Mouse (Mus musculus) embryonic facial prominence, embryonic 12.5 days (tissue): ENCODE data around the gene Cacng5. TPM values are rescaled to one million over a fixed set of nuclear protein-coding genes. Genes with fewer than 3 reads are reported as not detected.

ENCODE experiments used
- ATAC-seq: fragments of 200-750 bp; cut with Nextera tagmentation; 2 replicates; pipeline ENCODE4 v1.8.0; 2017; ENCODE audit not compliant: insufficient number of reproducible peaks, insufficient read depth, low FRiP score, low TSS enrichment
- H3K27ac ChIP-seq: fragments of 300-500 bp; sonication (generic); 2 replicates; pipeline ENCODE4 v1.5.1; 2016; ENCODE audit warnings: mild to moderate bottlenecking
- H3K27me3 ChIP-seq: fragments of 300-500 bp; sonication (generic); 2 replicates; pipeline ENCODE4 v1.6.1; 2016; ENCODE audit warnings: mild to moderate bottlenecking, moderate library complexity
- H3K36me3 ChIP-seq: fragments of 300-500 bp; sonication (generic); 2 replicates; pipeline ENCODE4 v1.6.1; 2016; ENCODE audit warnings: mild to moderate bottlenecking
- H3K4me1 ChIP-seq: fragments of 300-500 bp; sonication (generic); 2 replicates; pipeline ENCODE4 v1.6.1; 2016
- H3K4me2 ChIP-seq: fragments of 300-500 bp; sonication (generic); replicated peaks from 2 replicates; pipeline ENCODE4 v1.6.1; 2016; ENCODE audit warnings: mild to moderate bottlenecking, moderate library complexity
- H3K4me3 ChIP-seq: fragments of 300-500 bp; sonication (generic); 2 replicates; pipeline ENCODE4 v1.5.1; 2016; ENCODE audit warnings: mild to moderate bottlenecking
- H3K9ac ChIP-seq: fragments of 300-500 bp; sonication (generic); 2 replicates; pipeline ENCODE4 v1.6.1; 2016; ENCODE audit warnings: mild to moderate bottlenecking, moderate library complexity
- H3K9me3 ChIP-seq: fragments of 300-500 bp; sonication (generic); 2 replicates; pipeline ENCODE4 v1.6.1; 2016; ENCODE audit warnings: mild to moderate bottlenecking, moderate library complexity
- WGBS: fragments of 180-500 bp; shearing (Covaris S2); methylation state at CpG from one replicate; pipeline ENCODE4 v1.1.7; 2016; 5-methylcytosine and 5-hydroxymethylcytosine counted together
- polyA plus RNA-seq: library from polyadenylated mRNA; unstranded; fragments of >200 nt; fragmentation: Nextera tagmentation; extraction: Ambion mirVana; gene quantifications from 2 replicates; pipeline ENCODE4 v1.2.1, GENCODE M21; 2016

The Cacng5 gene
- polyA plus RNA-seq, 1 experiment from 2014 or later = 0.64 TPM

DNA sequence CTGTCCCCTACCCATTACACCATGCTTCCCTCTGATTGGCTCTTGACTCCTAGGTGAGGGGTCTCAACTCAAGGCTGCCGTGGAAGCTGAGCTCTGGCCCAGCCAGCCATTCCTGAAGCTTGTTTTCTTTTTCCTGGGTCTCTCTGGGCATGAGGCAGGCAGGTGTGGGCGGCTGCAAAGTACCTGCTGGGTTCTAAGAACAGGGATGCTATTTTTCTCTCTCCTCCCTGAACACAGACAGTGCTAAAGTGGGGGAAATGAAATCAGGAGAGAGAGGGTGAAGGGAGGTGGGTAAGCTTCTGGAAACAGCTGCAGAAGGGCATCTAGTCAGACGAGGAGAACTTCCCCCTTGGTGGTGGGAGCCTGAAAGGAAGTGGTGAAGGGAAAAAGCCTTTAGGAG lies 14.9 kb upstream of the Cacng5 start:
- WGBS = 53% methylated on average over 3 of the region's 3 CpGs
- Histone ChIP-seq H3K9me3 (no peaks in the 10 kb centered on the region), H3K27ac (no peak overlapping the region), H3K4me2 (no peak overlapping the region), H3K36me3 (no peaks in the 10 kb centered on the region), H3K27me3 (no peaks in the 10 kb centered on the region), H3K9ac (no peak overlapping the region), H3K4me1 (no peaks in the 10 kb centered on the region), H3K4me3 (no peak overlapping the region)
- no peak for ATAC-seq

DNA sequence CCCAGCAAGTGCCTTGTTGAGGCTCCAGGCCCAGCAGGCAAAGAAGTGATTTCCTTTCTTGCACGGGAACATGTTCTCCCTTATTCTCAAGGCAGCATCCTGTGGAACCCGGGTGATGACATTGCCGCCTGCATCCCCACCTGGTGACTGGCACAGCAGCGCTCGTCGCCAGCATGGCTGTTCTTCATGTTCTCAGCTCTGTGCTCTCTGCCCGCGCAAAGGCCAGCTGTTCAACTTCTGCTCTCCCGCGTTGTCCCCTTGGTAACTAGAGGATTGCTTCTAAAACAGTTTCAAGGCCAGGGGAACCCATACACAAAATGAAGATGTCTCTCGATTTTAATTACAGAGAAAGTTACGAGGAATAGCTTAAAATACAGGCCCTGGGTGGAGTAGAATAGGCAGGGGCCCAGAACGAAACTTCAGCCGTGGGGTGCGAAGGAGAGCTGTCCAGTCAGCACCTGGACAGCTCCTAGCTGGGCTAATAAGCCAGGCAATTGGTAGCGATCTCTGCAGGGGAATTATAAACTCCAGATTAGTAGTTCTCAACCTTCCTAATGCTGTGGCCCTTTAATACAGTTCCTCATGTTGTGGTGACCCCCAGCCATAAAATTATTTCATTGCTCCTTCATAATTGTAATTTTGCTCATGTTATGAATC lies 5.1 kb upstream of the Cacng5 start:
- WGBS = 43% methylated on average over 16 of the region's 16 CpGs
- H3K9ac ChIP-seq = no peak overlapping the region
- no peaks in the 10 kb centered on the region for H3K9me3 ChIP-seq
- no peak overlapping the region for H3K4me3 ChIP-seq
- H3K36me3 ChIP-seq = no peaks in the 10 kb centered on the region
- no peak overlapping the region for H3K27ac ChIP-seq
- H3K4me1 ChIP-seq = 0 out of 2 replicates have a peak, but pooled peaks cover under 1% of the 10 kb centered on the region
- ATAC-seq = no peak
- no peak overlapping the region for H3K4me2 ChIP-seq
- H3K27me3 ChIP-seq = peaks cover 13% of the 10 kb centered on the region

DNA sequence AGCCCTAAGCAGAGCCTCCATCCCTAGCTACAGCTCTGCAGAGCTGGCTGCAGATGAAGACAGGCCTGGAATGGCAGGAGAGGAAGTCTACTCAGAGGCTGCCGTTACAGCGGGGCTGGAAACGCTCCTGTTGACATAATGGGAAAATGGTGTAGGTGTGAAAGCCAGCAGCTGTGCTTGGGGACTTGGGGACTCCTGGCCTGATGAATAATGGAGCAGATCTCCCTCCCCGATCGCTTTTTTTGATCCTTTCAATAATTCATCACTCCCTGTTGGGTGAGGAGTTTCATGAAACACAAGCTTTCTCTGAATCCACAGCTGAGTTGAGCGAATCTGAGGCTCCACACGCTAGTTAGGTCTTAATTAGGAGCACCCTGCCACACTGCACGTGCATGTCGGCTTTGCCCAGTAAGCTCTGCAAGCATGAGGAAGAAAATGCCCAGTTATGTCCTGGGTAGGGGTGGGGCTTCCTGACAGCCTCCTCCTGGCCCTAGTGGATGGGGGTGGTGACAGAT lies 2.9 kb upstream of the Cacng5 start:
- no peak overlapping the region for H3K4me2 ChIP-seq
- no peak overlapping the region for H3K4me3 ChIP-seq
- H3K27ac ChIP-seq = no peak overlapping the region
- H3K9me3 ChIP-seq = no peaks in the 10 kb centered on the region
- 70% methylated on average over 9 of the region's 9 CpGs for WGBS
- no peak for ATAC-seq
- no peak overlapping the region for H3K9ac ChIP-seq
- H3K36me3 ChIP-seq = no peaks in the 10 kb centered on the region
- peaks cover 28% of the 10 kb centered on the region for H3K27me3 ChIP-seq
- H3K4me1 ChIP-seq = 0 out of 2 replicates have a peak, but pooled peaks cover 5% of the 10 kb centered on the region

DNA sequence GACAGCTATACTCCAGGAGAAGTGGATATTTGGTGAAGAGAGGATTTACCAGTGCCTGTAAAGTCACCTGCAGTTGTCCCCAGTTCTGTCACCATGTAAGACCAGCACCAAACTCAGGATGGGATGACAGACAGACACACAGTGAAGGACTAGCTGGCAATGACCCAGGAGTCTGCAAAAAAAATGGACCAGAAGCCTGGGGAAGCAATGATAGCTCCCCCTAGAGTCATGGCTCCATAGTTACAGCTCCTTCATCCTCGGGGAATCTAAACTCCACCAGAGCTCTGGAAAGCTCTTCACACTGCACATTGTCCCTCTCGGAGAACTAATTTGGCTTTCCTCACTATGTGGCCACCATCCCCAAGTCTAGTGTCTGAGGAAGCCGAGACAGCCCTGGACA lies 1.5 kb downstream of the Cacng5 start:
- no peak for ATAC-seq
- Histone ChIP-seq H3K27ac (no peak overlapping the region), H3K4me2 (no peak overlapping the region), H3K9ac (no peak overlapping the region), H3K4me3 (no peak overlapping the region), H3K36me3 (no peaks in the 10 kb centered on the region), H3K4me1 (0 out of 2 replicates have a peak, but pooled peaks cover 5% of the 10 kb centered on the region), H3K27me3 (peaks cover 28% of the 10 kb centered on the region), H3K9me3 (peaks cover 4% of the 10 kb centered on the region; the same call in 1 of the 2 replicates)
- WGBS = 58% methylated on average over 3 of the region's 3 CpGs

DNA sequence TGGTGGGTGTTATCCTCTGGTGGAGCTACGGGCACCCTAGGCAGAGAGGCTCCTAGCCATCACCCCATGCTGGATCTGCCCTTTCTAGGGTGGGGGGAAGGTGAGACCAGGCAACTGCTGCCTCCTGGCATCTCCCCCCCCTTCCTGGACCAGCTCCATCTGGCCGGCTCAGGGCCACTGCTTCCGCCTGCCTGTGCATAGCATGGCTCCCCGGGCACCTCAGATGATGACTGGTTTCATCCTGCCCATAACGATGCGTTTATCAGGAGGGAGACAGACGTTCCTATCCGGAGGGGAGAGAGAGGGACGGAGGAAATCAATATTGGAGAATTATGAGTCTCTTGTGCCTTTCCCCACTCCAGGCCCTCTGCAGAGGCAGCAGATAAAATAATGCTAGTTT lies 9.5 kb downstream of the Cacng5 start:
- H3K27ac ChIP-seq = no peak overlapping the region
- no peaks in the 10 kb centered on the region for H3K36me3 ChIP-seq
- H3K9me3 ChIP-seq = peaks cover 4% of the 10 kb centered on the region; the same call in 1 of the 2 replicates
- no peaks in the 10 kb centered on the region for H3K27me3 ChIP-seq
- H3K4me2 ChIP-seq = no peak overlapping the region
- no peak overlapping the region for H3K9ac ChIP-seq
- H3K4me1 ChIP-seq = no peaks in the 10 kb centered on the region
- ATAC-seq = no peak
- H3K4me3 ChIP-seq = no peak overlapping the region
- WGBS = 64% methylated on average over 9 of the region's 9 CpGs

DNA sequence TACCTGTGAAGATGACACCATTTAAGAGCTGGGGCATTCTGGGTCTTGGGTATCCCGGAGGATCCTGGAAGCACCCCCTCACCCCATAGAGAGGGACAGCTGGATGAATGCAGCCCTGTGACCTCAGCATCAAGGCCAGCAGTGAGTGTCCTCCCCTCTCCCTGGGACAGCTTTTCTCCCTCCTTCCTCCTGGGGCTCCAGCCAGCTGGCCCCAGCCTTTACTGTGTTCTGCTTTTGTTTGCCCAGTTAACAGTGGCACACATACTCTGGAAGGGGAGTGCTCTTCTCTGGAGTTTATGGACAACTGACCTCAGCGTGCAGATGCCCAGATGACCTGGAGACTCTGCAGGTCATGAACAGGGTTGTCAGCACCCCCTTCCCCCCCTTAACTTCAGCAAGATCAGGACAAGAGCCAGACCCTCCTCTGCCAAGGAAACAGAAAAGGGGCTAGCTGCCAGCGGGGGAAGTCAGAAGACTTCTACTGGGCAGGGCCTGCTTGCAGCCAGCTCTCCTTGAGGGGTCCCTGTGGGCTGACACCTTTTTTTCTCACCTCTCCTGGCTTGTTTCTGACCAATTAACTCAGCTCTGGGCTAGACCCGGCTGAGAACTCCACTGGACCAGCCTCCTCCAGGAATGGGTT lies 10.8 kb downstream of the Cacng5 start:
- Histone ChIP-seq H3K4me3 (no peak overlapping the region), H3K36me3 (no peaks in the 10 kb centered on the region), H3K27ac (no peak overlapping the region), H3K27me3 (no peaks in the 10 kb centered on the region), H3K4me2 (no peak overlapping the region), H3K4me1 (no peaks in the 10 kb centered on the region), H3K9ac (no peak overlapping the region), H3K9me3 (no peaks in the 10 kb centered on the region)
- ATAC-seq = no peak
- 50% methylated on average over 4 of the region's 4 CpGs for WGBS

DNA sequence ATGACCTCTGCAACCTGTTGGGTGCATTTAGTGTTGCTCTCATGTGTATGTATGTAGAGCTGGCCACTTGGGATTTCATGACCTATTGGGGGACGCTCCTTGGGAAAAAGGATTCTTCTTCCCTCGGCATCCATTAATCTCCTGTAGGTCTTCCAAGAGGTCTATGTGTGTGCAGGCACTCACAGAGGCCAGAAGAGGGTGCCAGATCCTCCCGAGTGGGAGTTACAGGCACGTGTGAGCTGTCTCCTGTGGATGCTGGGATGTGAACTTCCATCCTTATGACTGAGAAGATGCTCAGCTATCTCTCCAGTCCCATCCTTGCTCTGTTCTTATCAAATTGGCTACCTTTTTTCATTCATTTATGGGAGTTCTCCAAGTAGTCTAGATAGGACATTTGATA lies 14.4 kb downstream of the Cacng5 start:
- Histone ChIP-seq H3K36me3 (no peaks in the 10 kb centered on the region), H3K27me3 (no peaks in the 10 kb centered on the region), H3K4me3 (no peak overlapping the region), H3K4me1 (no peaks in the 10 kb centered on the region), H3K9ac (no peak overlapping the region), H3K4me2 (no peak overlapping the region), H3K27ac (no peak overlapping the region), H3K9me3 (no peaks in the 10 kb centered on the region)
- WGBS = 42% methylated on average over 4 of the region's 4 CpGs
- no peak for ATAC-seq

DNA sequence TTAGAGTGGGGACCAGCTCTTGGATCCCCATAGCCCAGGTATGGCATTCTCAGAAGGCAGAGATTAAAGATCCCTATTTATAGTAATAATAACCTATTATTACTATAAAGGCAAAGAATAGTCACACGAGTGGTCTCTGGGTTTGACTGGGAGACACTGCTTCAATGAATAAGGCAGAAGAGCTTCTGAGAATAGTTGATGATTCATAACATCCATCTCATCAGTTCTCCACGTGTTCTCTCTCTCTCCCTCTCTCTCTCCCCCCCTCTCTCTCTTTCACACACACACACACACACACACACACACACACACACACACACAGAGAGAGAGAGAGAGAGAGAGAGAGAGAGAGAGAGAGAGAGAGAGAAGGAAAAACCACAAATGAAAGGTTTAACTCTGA lies 16.2 kb downstream of the Cacng5 start:
- Histone ChIP-seq H3K4me1 (no peaks in the 10 kb centered on the region), H3K27ac (no peak overlapping the region), H3K27me3 (no peaks in the 10 kb centered on the region), H3K9ac (no peak overlapping the region), H3K36me3 (no peaks in the 10 kb centered on the region), H3K4me3 (no peak overlapping the region), H3K9me3 (no peaks in the 10 kb centered on the region), H3K4me2 (no peak overlapping the region)
- 58% methylated on average over 2 of the region's 2 CpGs for WGBS
- no peak for ATAC-seq

DNA sequence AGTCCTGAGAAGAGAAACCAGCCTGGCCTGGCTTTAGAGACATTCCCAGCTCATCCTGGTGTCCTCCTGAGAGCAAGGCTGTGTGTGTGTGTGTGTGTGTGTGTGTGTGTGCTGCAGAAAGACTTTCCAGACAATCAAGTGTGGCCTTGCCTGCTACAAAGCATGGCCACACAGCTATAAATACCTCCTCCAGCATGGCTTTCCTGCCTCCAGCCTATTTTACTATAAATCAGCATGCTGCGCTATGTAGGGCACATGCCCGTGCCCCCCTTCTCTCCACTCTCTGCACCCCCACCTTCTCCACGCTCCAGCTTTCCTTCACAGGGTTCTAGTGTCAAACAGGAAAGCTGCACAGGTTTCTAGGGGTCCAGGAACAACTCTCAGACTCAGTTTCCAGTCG lies 19.2 kb downstream of the Cacng5 start:
- Histone ChIP-seq H3K27ac (no peak overlapping the region), H3K9ac (no peak overlapping the region), H3K4me2 (no peak overlapping the region), H3K36me3 (no peaks in the 10 kb centered on the region), H3K4me3 (no peak overlapping the region), H3K27me3 (no peaks in the 10 kb centered on the region), H3K9me3 (no peaks in the 10 kb centered on the region), H3K4me1 (no peaks in the 10 kb centered on the region)
- WGBS = 67% methylated on average over 4 of the region's 4 CpGs
- ATAC-seq = no peak

DNA sequence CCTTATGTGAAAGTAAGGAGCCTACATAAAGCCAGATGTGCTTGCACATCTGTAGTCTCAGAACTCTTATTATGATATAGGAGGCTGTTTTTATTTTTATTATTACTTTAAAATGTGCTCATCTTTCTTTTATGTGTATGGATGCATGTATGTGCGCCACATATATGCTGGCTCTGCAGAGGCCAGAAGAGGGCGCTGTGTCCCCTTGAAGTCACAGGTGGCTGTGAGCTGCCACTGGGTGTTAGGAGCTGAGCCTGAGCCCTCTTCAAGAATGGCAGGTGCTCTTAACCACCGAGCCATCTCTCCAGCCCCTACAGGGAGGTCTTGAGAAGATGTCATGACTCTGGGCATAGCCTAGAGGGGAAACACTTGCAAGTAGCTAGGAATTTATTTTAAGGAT lies 23.5 kb downstream of the Cacng5 start:
- H3K4me1 ChIP-seq = no peaks in the 10 kb centered on the region
- no peaks in the 10 kb centered on the region for H3K9me3 ChIP-seq
- no peak overlapping the region for H3K4me3 ChIP-seq
- no peaks in the 10 kb centered on the region for H3K27me3 ChIP-seq
- no peaks in the 10 kb centered on the region for H3K36me3 ChIP-seq
- ATAC-seq = no peak
- no peak overlapping the region for H3K4me2 ChIP-seq
- no peak overlapping the region for H3K9ac ChIP-seq
- no peak overlapping the region for H3K27ac ChIP-seq
- WGBS = 79% methylated on average over 3 of the region's 3 CpGs

DNA sequence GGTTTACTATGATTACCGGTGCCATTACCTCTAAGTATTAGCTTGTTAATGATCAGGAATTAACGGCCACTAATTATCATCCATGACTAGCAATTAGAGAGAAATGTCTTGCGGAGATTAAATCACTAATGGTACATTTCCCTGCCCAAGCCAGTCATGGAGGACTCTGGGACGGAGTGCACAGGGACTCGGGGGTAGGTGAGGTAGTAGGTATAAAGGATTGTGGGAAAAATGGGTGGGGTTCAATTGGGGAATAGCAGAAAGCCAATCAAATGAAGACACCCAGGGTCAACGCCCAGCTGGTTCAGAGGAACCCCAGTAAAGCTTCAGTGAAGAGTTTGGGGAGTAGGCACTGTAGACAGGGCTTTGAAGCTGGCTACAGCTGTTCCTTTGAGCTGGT lies 27.5 kb downstream of the Cacng5 start:
- Histone ChIP-seq H3K4me2 (no peak overlapping the region), H3K27me3 (no peaks in the 10 kb centered on the region), H3K4me1 (no peaks in the 10 kb centered on the region), H3K4me3 (no peak overlapping the region), H3K9me3 (no peaks in the 10 kb centered on the region), H3K9ac (no peak overlapping the region), H3K36me3 (no peaks in the 10 kb centered on the region), H3K27ac (no peak overlapping the region)
- WGBS = 88% methylated on average over 6 of the region's 6 CpGs
- ATAC-seq = no peak

DNA sequence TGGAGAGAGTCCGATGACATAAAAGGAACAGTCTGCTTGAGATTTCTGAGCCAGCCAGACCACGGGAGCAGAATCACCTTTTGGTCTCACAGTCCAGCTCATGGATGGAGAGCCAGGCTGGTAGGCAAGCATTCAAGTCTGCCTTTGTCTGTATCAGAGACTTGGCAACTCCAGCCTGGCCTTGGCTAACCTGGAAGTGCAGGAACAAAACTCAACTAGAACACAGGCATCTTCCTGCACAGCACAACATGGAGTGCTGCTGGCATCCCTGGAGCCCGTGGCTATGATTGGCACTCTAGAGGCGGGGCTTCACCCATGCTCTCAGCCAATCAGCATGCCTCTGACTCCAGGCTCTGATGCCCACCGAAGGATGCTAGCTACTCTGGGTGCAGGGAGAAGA lies 38.0 kb downstream of the Cacng5 start:
- no peaks in the 10 kb centered on the region for H3K27me3 ChIP-seq

More for the DNA sequence above, 38.0 kb downstream of the Cacng5 start:
- WGBS = 75% methylated on average over 5 of the region's 5 CpGs
- H3K4me3 ChIP-seq = no peak overlapping the region
- H3K9ac ChIP-seq = no peak overlapping the region
- no peak overlapping the region for H3K27ac ChIP-seq
- H3K4me1 ChIP-seq = no peaks in the 10 kb centered on the region
- H3K4me2 ChIP-seq = no peak overlapping the region
- no peaks in the 10 kb centered on the region for H3K9me3 ChIP-seq
- no peaks in the 10 kb centered on the region for H3K36me3 ChIP-seq
- no peak for ATAC-seq
